Mouse (Mus musculus): ENCODE measurements around the gene Aig1. TPM values are rescaled to one million over a fixed set of nuclear protein-coding genes. Genes with fewer than 3 reads are reported as not detected.

Gene Aig1
- polyA plus RNA-seq, 1 experiment from 2014 or later: 33.8 TPM

GRCm38 (mm10) chr10:13768866-13769265 is 99.9 kb downstream of the Aig1 start:
- H3K4me1 ChIP-seq: no peaks in the 10 kb centered on the region
- H3K27me3 ChIP-seq: peaks cover 2% of the 10 kb centered on the region; the same call in 1 of the 2 replicates
- H3K9me3 ChIP-seq: no peaks in the 10 kb centered on the region
- ATAC-seq (ENCODE audit: insufficient number of reproducible peaks, low FRiP score, low TSS enrichment, low read depth): no peak
- H3K9ac ChIP-seq: no peak overlapping the region
- H3K36me3 ChIP-seq: no peaks in the 10 kb centered on the region
- no peak overlapping the region for H3K4me2 ChIP-seq
- no peak overlapping the region for H3K27ac ChIP-seq
- H3K4me3 ChIP-seq: no peak overlapping the region

DNA sequence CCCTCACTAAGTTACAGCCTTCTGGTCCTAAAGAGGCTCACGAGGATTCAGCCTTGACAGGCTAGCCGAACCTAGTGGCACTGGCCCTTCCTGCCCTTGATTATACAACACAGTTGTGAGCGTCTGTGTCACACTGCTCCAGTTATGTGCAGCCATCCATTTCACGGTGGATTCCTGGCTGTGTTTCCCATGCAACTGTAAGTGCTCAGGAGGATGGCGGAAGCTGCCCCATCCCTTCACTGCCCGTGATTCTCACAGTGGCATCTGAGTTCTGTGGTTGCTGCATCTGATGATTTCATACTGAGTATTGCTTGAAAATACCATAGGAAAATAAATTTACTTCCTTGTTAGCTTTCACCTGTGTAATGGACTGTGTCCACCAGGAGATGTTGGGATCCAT is 101.7 kb downstream of the Aig1 start:
- Histone ChIP-seq H3K4me1 (peaks cover 3% of the 10 kb centered on the region; the same call in 1 of the 2 replicates), H3K4me3 (no peak overlapping the region), H3K36me3 (no peaks in the 10 kb centered on the region), H3K27ac (no peak overlapping the region), H3K4me2 (no peak overlapping the region), H3K9me3 (no peaks in the 10 kb centered on the region), H3K9ac (no peak overlapping the region), H3K27me3 (no peaks in the 10 kb centered on the region)
- ATAC-seq (ENCODE audit: insufficient number of reproducible peaks, low FRiP score, low TSS enrichment, low read depth): no peak
- 79% methylated on average over 6 of the region's 6 CpGs for WGBS

DNA sequence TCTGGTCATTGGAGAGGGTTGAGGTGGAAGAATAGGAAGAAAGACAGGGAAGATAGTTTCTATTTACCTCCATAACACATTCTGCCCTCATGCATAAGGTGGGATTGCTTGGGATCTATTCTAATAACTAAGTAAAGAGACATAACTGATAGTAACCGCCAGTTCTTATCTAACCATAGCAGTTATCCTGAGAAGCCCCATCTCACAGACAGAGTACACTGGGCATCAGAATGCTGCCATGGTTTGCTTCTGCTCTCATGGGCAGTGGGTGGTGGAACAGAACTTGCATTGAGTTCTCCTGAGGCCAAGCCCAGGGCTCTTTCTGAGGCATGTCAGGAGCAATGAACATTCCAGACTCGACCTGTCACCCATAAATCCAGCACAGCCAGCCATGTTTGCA is 105.6 kb downstream of the Aig1 start:
- H3K4me2 ChIP-seq: no peak overlapping the region
- H3K4me1 ChIP-seq: peaks cover 3% of the 10 kb centered on the region; the same call in 1 of the 2 replicates
- no peak for ATAC-seq (ENCODE audit: insufficient number of reproducible peaks, low FRiP score, low TSS enrichment, low read depth)
- H3K27ac ChIP-seq: no peak overlapping the region
- no peak overlapping the region for H3K4me3 ChIP-seq
- no peak overlapping the region for H3K9ac ChIP-seq
- H3K27me3 ChIP-seq: peaks cover 3% of the 10 kb centered on the region; the same call in 1 of the 2 replicates
- 59% methylated on average over 2 of the region's 2 CpGs for WGBS
- H3K9me3 ChIP-seq: no peaks in the 10 kb centered on the region
- no peaks in the 10 kb centered on the region for H3K36me3 ChIP-seq

DNA sequence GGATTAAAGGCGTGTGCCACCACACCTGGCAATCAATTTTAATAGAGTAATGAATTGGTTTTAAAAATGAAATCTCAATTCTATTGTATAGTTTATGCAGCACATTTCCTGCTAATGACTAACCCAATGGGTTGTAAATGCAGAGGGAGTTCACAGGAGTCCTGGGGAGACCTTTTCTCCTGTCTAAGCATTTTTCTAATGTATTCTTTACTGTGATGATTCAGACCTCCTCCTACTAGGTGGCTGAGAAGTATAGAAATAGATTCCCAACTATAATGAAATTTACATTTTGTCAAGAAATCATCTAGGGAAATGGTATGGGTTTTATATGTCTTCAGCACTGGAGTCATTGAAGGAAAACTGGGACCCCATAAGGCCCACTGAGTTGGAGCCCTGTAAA is 114.1 kb downstream of the Aig1 start:
- no peaks in the 10 kb centered on the region for H3K9me3 ChIP-seq
- 98% methylated on average over 1 of the region's 1 CpGs for WGBS

GRCm38 (mm10) chr10:13753777-13754176 is 115.0 kb downstream of the Aig1 start:
- ATAC-seq (ENCODE audit: insufficient number of reproducible peaks, low FRiP score, low TSS enrichment, low read depth): no peak
- Histone ChIP-seq H3K4me3 (no peak overlapping the region), H3K4me2 (no peak overlapping the region), H3K36me3 (no peaks in the 10 kb centered on the region), H3K4me1 (0 out of 2 replicates have a peak, but pooled peaks cover 2% of the 10 kb centered on the region), H3K9me3 (no peaks in the 10 kb centered on the region), H3K9ac (no peak overlapping the region), H3K27ac (no peak overlapping the region), H3K27me3 (no peaks in the 10 kb centered on the region)
- 59% methylated on average over 5 of the region's 5 CpGs for WGBS

More for the DNA sequence above, 114.1 kb downstream of the Aig1 start:
- Histone ChIP-seq H3K4me3 (no peak overlapping the region), H3K27ac (no peak overlapping the region), H3K4me1 (0 out of 2 replicates have a peak, but pooled peaks cover 2% of the 10 kb centered on the region), H3K36me3 (no peaks in the 10 kb centered on the region), H3K4me2 (no peak overlapping the region), H3K9ac (no peak overlapping the region), H3K27me3 (no peaks in the 10 kb centered on the region)
- ATAC-seq (ENCODE audit: insufficient number of reproducible peaks, low FRiP score, low TSS enrichment, low read depth): no peak

GRCm38 (mm10) chr10:13739494-13740140 is 129.2 kb downstream of the Aig1 start:
- Histone ChIP-seq H3K27me3 (peaks cover 4% of the 10 kb centered on the region; the same call in 1 of the 2 replicates), H3K27ac (no peak overlapping the region), H3K4me2 (no peak overlapping the region), H3K4me1 (peaks cover 10% of the 10 kb centered on the region; the same call in 1 of the 2 replicates), H3K9ac (no peak overlapping the region), H3K4me3 (no peak overlapping the region), H3K9me3 (no peaks in the 10 kb centered on the region), H3K36me3 (no peaks in the 10 kb centered on the region)
- WGBS: 74% methylated on average over 18 of the region's 18 CpGs
- no peak for ATAC-seq (ENCODE audit: insufficient number of reproducible peaks, low FRiP score, low TSS enrichment, low read depth)

GRCm38 (mm10) chr10:13730039-13730748 is 138.6 kb downstream of the Aig1 start:
- no peak overlapping the region for H3K4me3 ChIP-seq
- H3K36me3 ChIP-seq: no peaks in the 10 kb centered on the region
- no peak overlapping the region for H3K9ac ChIP-seq
- no peak overlapping the region for H3K27ac ChIP-seq
- 85% methylated on average over 4 of the region's 4 CpGs for WGBS
- no peaks in the 10 kb centered on the region for H3K4me1 ChIP-seq
- H3K9me3 ChIP-seq: no peaks in the 10 kb centered on the region
- 0 out of 2 replicates have a peak, but pooled peaks cover 4% of the 10 kb centered on the region for H3K27me3 ChIP-seq
- ATAC-seq (ENCODE audit: insufficient number of reproducible peaks, low FRiP score, low TSS enrichment, low read depth): no peak
- no peak overlapping the region for H3K4me2 ChIP-seq

- 70% methylated on average over 6 of the region's 6 CpGs for WGBS
- no peak overlapping the region for H3K4me3 ChIP-seq
- H3K4me2 ChIP-seq: no peak overlapping the region
- no peaks in the 10 kb centered on the region for H3K4me1 ChIP-seq
- no peaks in the 10 kb centered on the region for H3K36me3 ChIP-seq
- H3K27ac ChIP-seq: no peak overlapping the region
- ATAC-seq (ENCODE audit: insufficient number of reproducible peaks, low FRiP score, low TSS enrichment, low read depth): no peak
- no peak overlapping the region for H3K9ac ChIP-seq
- no peaks in the 10 kb centered on the region for H3K9me3 ChIP-seq
- H3K27me3 ChIP-seq: 0 out of 2 replicates have a peak, but pooled peaks cover 4% of the 10 kb centered on the region
Measured at GRCm38 (mm10) chr10:13727676-13728075, 141.1 kb downstream of the Aig1 start.

- no peaks in the 10 kb centered on the region for H3K9me3 ChIP-seq
- H3K4me1 ChIP-seq: no peaks in the 10 kb centered on the region
- WGBS: 87% methylated on average over 2 of the region's 2 CpGs
- H3K9ac ChIP-seq: no peak overlapping the region
- no peak overlapping the region for H3K4me3 ChIP-seq
- H3K27me3 ChIP-seq: 0 out of 2 replicates have a peak, but pooled peaks cover 4% of the 10 kb centered on the region
- no peak for ATAC-seq (ENCODE audit: insufficient number of reproducible peaks, low FRiP score, low TSS enrichment, low read depth)
- H3K36me3 ChIP-seq: no peaks in the 10 kb centered on the region
- H3K4me2 ChIP-seq: no peak overlapping the region
- H3K27ac ChIP-seq: no peak overlapping the region
Measured at GRCm38 (mm10) chr10:13726206-13726605, 142.6 kb downstream of the Aig1 start.

GRCm38 (mm10) chr10:13725276-13725675 is 143.5 kb downstream of the Aig1 start:
- no peak for ATAC-seq (ENCODE audit: insufficient number of reproducible peaks, low FRiP score, low TSS enrichment, low read depth)
- H3K9ac ChIP-seq: no peak overlapping the region
- H3K36me3 ChIP-seq: no peaks in the 10 kb centered on the region
- no peaks in the 10 kb centered on the region for H3K9me3 ChIP-seq
- 94% methylated on average over 3 of the region's 3 CpGs for WGBS
- no peak overlapping the region for H3K27ac ChIP-seq
- H3K4me2 ChIP-seq: no peak overlapping the region
- no peaks in the 10 kb centered on the region for H3K4me1 ChIP-seq
- 0 out of 2 replicates have a peak, but pooled peaks cover 9% of the 10 kb centered on the region for H3K27me3 ChIP-seq
- no peak overlapping the region for H3K4me3 ChIP-seq

- peaks cover 13% of the 10 kb centered on the region; the same call in 1 of the 2 replicates for H3K27me3 ChIP-seq
- WGBS: 48% methylated on average over 2 of the region's 2 CpGs
Measured at GRCm38 (mm10) chr10:13716132-13716531, 152.6 kb downstream of the Aig1 start.

DNA sequence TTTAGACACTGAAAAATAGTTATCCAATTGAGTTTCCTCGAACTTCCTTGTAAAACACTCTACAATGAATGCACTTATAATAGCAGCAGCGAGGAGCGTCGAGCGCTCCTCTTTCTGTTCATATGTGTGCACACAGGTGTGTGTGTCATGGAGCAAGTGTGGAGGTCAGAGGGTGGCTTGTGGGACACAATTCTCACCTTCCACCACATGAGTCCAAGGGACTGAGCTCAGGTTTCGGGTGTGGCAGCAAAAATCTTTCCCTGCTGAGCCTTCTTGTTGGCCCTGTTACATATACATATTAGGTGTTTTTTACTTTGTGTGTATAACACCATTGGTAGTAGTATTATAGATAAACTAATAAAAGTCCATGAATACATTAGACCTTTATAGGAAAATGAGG is 153.2 kb downstream of the Aig1 start:
- no peak for ATAC-seq (ENCODE audit: insufficient number of reproducible peaks, low FRiP score, low TSS enrichment, low read depth)
- no peak overlapping the region for H3K27ac ChIP-seq
- H3K4me3 ChIP-seq: no peak overlapping the region
- H3K4me1 ChIP-seq: peaks cover 16% of the 10 kb centered on the region
- H3K4me2 ChIP-seq: no peak overlapping the region
- WGBS: 82% methylated on average over 6 of the region's 6 CpGs
- H3K36me3 ChIP-seq: no peaks in the 10 kb centered on the region
- H3K9ac ChIP-seq: no peak overlapping the region
- H3K9me3 ChIP-seq: no peaks in the 10 kb centered on the region
- H3K27me3 ChIP-seq: peaks cover 9% of the 10 kb centered on the region; the same call in 1 of the 2 replicates

More at GRCm38 (mm10) chr10:13716132-13716531, 152.6 kb downstream of the Aig1 start:
- Histone ChIP-seq H3K4me3 (no peak overlapping the region), H3K9me3 (no peaks in the 10 kb centered on the region), H3K27ac (no peak overlapping the region), H3K36me3 (no peaks in the 10 kb centered on the region), H3K4me1 (peaks cover 16% of the 10 kb centered on the region), H3K4me2 (no peak overlapping the region), H3K9ac (no peak overlapping the region)
- no peak for ATAC-seq (ENCODE audit: insufficient number of reproducible peaks, low FRiP score, low TSS enrichment, low read depth)
